Mouse (Mus musculus) olfactory bulb, adult 2 months (tissue): ENCODE data around the gene Lims1.

Experiments
- CTCF ChIP-seq: fragments of 200-500 bp; IDR thresholded peaks from 2 replicates; pipeline ENCODE4 v1.5.1; 2012; ENCODE audit warnings: low read depth, mild to moderate bottlenecking, low read length, moderate library complexity; ENCODE audit not compliant: insufficient read depth
- POLR2A ChIP-seq: fragments of 200-500 bp; IDR thresholded peaks from 2 replicates; pipeline ENCODE4 v1.6.1; 2012; ENCODE audit warnings: mild to moderate bottlenecking, low read depth, low read length, moderate library complexity; ENCODE audit not compliant: insufficient read depth

GRCm38 (mm10) chr10:58404639-58405038 is 81.4 kb downstream of the Lims1 start:
- TF ChIP-seq POLR2A (no peak), CTCF (no peak)
